Mouse (Mus musculus): Measurements from ENCODE around the gene Mrps27. TPM values are rescaled to one million over a fixed set of nuclear protein-coding genes. Genes with fewer than 3 reads are reported as not detected.

The Mrps27 gene
- total and polyA plus RNA-seq, 2 experiments from 2014 or later: 54.2 to 70.8 TPM

DNA sequence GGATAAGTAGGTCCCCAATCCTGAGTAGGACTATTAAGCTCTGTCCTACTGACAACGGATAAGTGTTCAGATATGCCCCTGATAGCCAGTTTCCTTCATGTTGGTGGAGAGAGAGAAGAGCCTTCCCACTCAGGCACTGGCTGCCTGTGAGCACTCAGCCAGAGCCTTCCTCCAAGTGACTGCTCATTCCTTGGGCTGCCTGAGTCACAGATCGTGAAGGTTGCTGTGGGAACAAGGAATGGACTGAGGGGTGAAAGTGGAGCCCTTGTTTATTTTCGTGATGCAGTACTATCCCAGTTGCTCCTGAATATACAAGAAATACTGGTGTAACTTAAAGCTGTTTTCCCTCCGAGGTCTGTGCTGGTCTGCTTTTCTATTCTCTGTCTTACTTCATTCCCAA lies 54.8 kb downstream of the Mrps27 start:
- Histone ChIP-seq H3K4me1 (ENCODE audit: control insufficient read depth, insufficient read depth) (peaks cover 8% of the 10 kb centered on the region; the same call in 1 of the 2 replicates), H3K27me3 (ENCODE audit: control insufficient read depth, insufficient read depth, low read length) (no peaks in the 10 kb centered on the region), H3K9ac (replicated peaks; ENCODE audit: low read depth, low read length) (no peak overlapping the region), H3K4me3 (ENCODE audit: low read depth, low read length) (no peak overlapping the region), H3K9me3 (replicated peaks; ENCODE audit: control insufficient read depth, low read length) (no peaks in the 10 kb centered on the region), H3K4me2 (ENCODE audit: low read depth, low read length) (no peak overlapping the region), H3K27ac (ENCODE audit: low read depth) (no peak overlapping the region), H3K36me3 (replicated peaks; ENCODE audit: control insufficient read depth, insufficient read depth, low read length) (peaks cover 24% of the 10 kb centered on the region)
- WGBS: 65% methylated on average over 4 of the region's 4 CpGs
- no peak for ATAC-seq (ENCODE audit: insufficient read depth, low read depth)
- DNase-seq (ENCODE audit: low spot score): no peak
- no peak for TF ChIP-seq EP300 (IDR thresholded peaks at IDR 0.05; ENCODE audit: low read depth)
- TF ChIP-seq CTCF (IDR thresholded peaks at IDR 0.05; ENCODE audit: low read depth): no peak

DNA sequence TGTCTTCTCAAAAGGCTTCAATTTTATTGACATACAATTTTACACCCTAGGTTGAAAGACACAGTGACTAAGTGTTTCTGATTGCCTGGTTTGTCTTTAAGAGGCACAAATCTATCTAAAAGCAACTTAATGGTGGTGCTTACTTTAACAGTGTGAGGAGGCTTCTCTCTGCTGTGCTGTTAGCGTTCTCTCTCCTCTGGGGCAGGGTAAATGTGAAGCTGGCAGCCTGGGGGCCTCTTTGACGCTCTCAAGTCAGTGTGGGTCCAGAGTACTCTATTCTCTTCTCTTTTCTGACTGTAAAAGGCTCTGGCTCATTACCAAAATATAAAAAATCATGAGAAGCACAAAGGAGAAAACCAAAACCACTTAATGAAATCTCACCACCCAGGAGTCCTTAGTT lies 64.6 kb downstream of the Mrps27 start:
- WGBS: 57% methylated on average over 2 of the region's 2 CpGs
- no peak overlapping the region for H3K4me3 ChIP-seq (ENCODE audit: low read depth, low read length)
- TF ChIP-seq CTCF (IDR thresholded peaks at IDR 0.05; ENCODE audit: low read depth) (no peak), EP300 (IDR thresholded peaks at IDR 0.05; ENCODE audit: low read depth) (no peak)
- H3K4me1 ChIP-seq (ENCODE audit: control insufficient read depth, insufficient read depth): no peaks in the 10 kb centered on the region
- peaks cover 62% of the 10 kb centered on the region for H3K36me3 ChIP-seq (replicated peaks; ENCODE audit: control insufficient read depth, insufficient read depth, low read length)
- no peaks in the 10 kb centered on the region for H3K9me3 ChIP-seq (replicated peaks; ENCODE audit: control insufficient read depth, low read length)
- H3K9ac ChIP-seq (replicated peaks; ENCODE audit: low read depth, low read length): no peak overlapping the region
- H3K27ac ChIP-seq (ENCODE audit: low read depth): no peak overlapping the region
- no peak for DNase-seq (ENCODE audit: low spot score)
- ATAC-seq (ENCODE audit: insufficient read depth, low read depth): no peak
- H3K27me3 ChIP-seq (ENCODE audit: control insufficient read depth, insufficient read depth, low read length): no peaks in the 10 kb centered on the region
- H3K4me2 ChIP-seq (ENCODE audit: low read depth, low read length): no peak overlapping the region

- H3K36me3 ChIP-seq (replicated peaks; ENCODE audit: control insufficient read depth, insufficient read depth, low read length): peaks cover 64% of the 10 kb centered on the region
- no peaks in the 10 kb centered on the region for H3K9me3 ChIP-seq (replicated peaks; ENCODE audit: control insufficient read depth, low read length)
- H3K4me3 ChIP-seq (ENCODE audit: low read depth, low read length): no peak overlapping the region; the same call in 1 of the 2 replicates
- H3K4me1 ChIP-seq (ENCODE audit: control insufficient read depth, insufficient read depth): no peaks in the 10 kb centered on the region
- no peak for ATAC-seq (ENCODE audit: insufficient read depth, low read depth)
- H3K4me2 ChIP-seq (ENCODE audit: low read depth, low read length): peak overlapping the region; percentile 37
- TF ChIP-seq CTCF (IDR thresholded peaks at IDR 0.05; ENCODE audit: low read depth): no peak
- DNase-seq (ENCODE audit: low spot score): no peak
- no peaks in the 10 kb centered on the region for H3K27me3 ChIP-seq (ENCODE audit: control insufficient read depth, insufficient read depth, low read length)
- H3K9ac ChIP-seq (replicated peaks; ENCODE audit: low read depth, low read length): no peak overlapping the region
- WGBS: 67% methylated on average over 14 of the region's 14 CpGs
- H3K27ac ChIP-seq (ENCODE audit: low read depth): peak overlapping the region; percentile 32; the same call in 1 of the 2 replicates
Observed at GRCm38 (mm10) chr13:99410611-99411515, 66.3 kb downstream of the Mrps27 start.

DNA sequence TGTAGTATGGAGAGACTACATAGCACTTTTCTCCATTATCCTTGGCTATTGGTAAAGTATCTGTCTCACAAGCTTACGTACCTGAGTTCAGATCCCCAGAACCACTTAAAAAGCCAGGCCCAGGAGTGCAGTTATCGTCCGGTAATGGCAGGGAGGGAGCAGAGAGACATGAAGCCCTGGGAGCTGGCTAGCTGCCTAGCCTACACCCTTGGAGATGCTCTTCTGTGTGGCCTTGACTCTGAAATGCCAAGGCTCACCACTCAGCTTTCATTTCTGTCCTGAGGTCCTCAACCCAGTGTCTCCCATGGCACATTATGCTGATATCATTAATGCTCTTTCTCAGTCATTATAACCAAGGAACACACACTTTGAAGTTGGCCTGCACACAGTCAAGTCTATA lies 67.2 kb downstream of the Mrps27 start:
- peak overlapping the region; percentile 89 for H3K27ac ChIP-seq (ENCODE audit: low read depth)

DNA sequence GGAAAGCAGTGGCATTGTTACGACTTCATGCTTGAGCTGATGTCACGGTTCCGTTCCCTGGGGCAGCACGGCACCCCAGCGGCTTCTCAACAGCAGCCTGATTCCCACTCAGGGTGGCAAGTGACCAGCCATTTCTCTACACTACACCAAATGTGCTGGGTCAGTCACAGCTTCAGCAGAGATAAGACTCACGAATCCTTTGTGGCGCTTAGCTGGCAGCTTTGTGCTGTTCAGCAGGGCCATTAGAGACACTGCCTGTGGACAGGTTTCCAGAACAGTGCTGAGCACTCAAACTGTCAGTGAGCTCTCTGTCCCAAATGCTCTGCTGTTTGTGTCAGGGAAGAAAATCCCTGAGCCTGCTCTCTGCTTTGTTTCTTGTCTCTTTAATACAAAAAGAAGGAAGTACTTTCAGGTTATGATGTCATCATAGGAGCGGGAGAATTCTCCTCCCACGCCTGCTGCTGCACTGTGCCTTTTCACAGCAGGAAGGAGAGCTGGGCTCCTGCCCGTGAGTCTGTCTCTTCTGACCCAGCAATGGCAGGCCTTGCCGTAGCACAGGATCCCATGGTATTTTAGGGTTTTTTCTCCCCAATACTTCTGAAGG lies 68.0 kb downstream of the Mrps27 start:
- Histone ChIP-seq H3K27me3 (ENCODE audit: control insufficient read depth, insufficient read depth, low read length) (no peaks in the 10 kb centered on the region), H3K36me3 (replicated peaks; ENCODE audit: control insufficient read depth, insufficient read depth, low read length) (peaks cover 59% of the 10 kb centered on the region), H3K4me3 (ENCODE audit: low read depth, low read length) (peak overlapping the region; percentile 8; the same call in 1 of the 2 replicates), H3K4me2 (ENCODE audit: low read depth, low read length) (peak overlapping the region; percentile 37), H3K4me1 (ENCODE audit: control insufficient read depth, insufficient read depth) (no peaks in the 10 kb centered on the region), H3K9ac (replicated peaks; ENCODE audit: low read depth, low read length) (peak overlapping the region; percentile 34; the same call in 1 of the 2 replicates), H3K27ac (ENCODE audit: low read depth) (peak overlapping the region; percentile 89), H3K9me3 (replicated peaks; ENCODE audit: control insufficient read depth, low read length) (no peaks in the 10 kb centered on the region)
- ATAC-seq (ENCODE audit: insufficient read depth, low read depth): peak; percentile 73
- 26% methylated on average over 11 of the region's 11 CpGs for WGBS
- DNase-seq (ENCODE audit: low spot score): peak; percentile 67
- TF ChIP-seq CTCF (IDR thresholded peaks at IDR 0.05; ENCODE audit: low read depth) (no peak), EP300 (IDR thresholded peaks at IDR 0.05; ENCODE audit: low read depth) (no peak; the same call in 1 of the 2 replicates)

More for the DNA sequence above, 67.2 kb downstream of the Mrps27 start:
- 65% methylated on average over 3 of the region's 3 CpGs for WGBS
- peaks cover 67% of the 10 kb centered on the region for H3K36me3 ChIP-seq (replicated peaks; ENCODE audit: control insufficient read depth, insufficient read depth, low read length)
- no peak for TF ChIP-seq CTCF (IDR thresholded peaks at IDR 0.05; ENCODE audit: low read depth)
- TF ChIP-seq EP300 (IDR thresholded peaks at IDR 0.05; ENCODE audit: low read depth): no peak
- H3K27me3 ChIP-seq (ENCODE audit: control insufficient read depth, insufficient read depth, low read length): no peaks in the 10 kb centered on the region
- H3K4me3 ChIP-seq (ENCODE audit: low read depth, low read length): peak overlapping the region; percentile 8
- no peaks in the 10 kb centered on the region for H3K4me1 ChIP-seq (ENCODE audit: control insufficient read depth, insufficient read depth)
- no peaks in the 10 kb centered on the region for H3K9me3 ChIP-seq (replicated peaks; ENCODE audit: control insufficient read depth, low read length)
- peak overlapping the region; percentile 37 for H3K4me2 ChIP-seq (ENCODE audit: low read depth, low read length)
- DNase-seq (ENCODE audit: low spot score): no peak
- H3K9ac ChIP-seq (replicated peaks; ENCODE audit: low read depth, low read length): no peak overlapping the region
- ATAC-seq (ENCODE audit: insufficient read depth, low read depth): no peak

All from heart, postnatal 0 days (tissue).